Mouse (Mus musculus) midbrain, embryonic 14.5 days (tissue): ENCODE measurements around the gene Hnf4a. TPM values are rescaled to one million over a fixed set of nuclear protein-coding genes. Genes with fewer than 3 reads are reported as not detected.
"Not testable (repeated sequence)": the region's sequence is repeated elsewhere in the genome, so short reads cannot be mapped to it uniquely, and the experiment has no call there.

Source experiments
- ATAC-seq: fragments of 200-750 bp; cut with Nextera tagmentation; 2 replicates; pipeline ENCODE4 v1.8.0; 2017; ENCODE audit warnings: moderate number of reproducible peaks, moderate library complexity; ENCODE audit not compliant: low FRiP score, low TSS enrichment
- DNase-seq: peaks from one replicate; pipeline ENCODE4 v3.0.0-alpha.2; 2015
- H3K27ac ChIP-seq: fragments of 300-500 bp; sonication (generic); replicated peaks from 2 replicates; pipeline ENCODE4 v1.5.1; 2014; ENCODE audit warnings: mild to moderate bottlenecking, low read depth, low read length, moderate library complexity
- H3K27me3 ChIP-seq: fragments of 300-500 bp; sonication (generic); 2 replicates; pipeline ENCODE4 v1.6.1; 2014; ENCODE audit warnings: low read length, control low read depth, mixed read lengths; ENCODE audit not compliant: control insufficient read depth, insufficient read depth
- H3K36me3 ChIP-seq: fragments of 300-500 bp; sonication (generic); 2 replicates; pipeline ENCODE4 v1.6.1; 2014; ENCODE audit warnings: low read length, control low read depth; ENCODE audit not compliant: control insufficient read depth, insufficient read depth
- H3K4me1 ChIP-seq: fragments of 300-500 bp; sonication (generic); 2 replicates; pipeline ENCODE4 v1.6.1; 2014; ENCODE audit warnings: mild to moderate bottlenecking, antibody characterized with exemption, low read length, control low read depth; ENCODE audit not compliant: control insufficient read depth, insufficient read depth
- H3K4me2 ChIP-seq: fragments of 300-500 bp; sonication (generic); 2 replicates; pipeline ENCODE4 v1.6.1; 2014; ENCODE audit warnings: mild to moderate bottlenecking, low read length, moderate library complexity
- H3K4me3 ChIP-seq: fragments of 300-500 bp; sonication (generic); replicated peaks from 2 replicates; pipeline ENCODE4 v1.5.1; 2014; ENCODE audit warnings: low read depth, low read length
- H3K9ac ChIP-seq: fragments of 300-500 bp; sonication (generic); replicated peaks from 2 replicates; pipeline ENCODE4 v1.6.1; 2014; ENCODE audit warnings: mild to moderate bottlenecking, low read length, moderate library complexity
- H3K9me3 ChIP-seq: fragments of 300-500 bp; sonication (generic); 2 replicates; pipeline ENCODE4 v1.6.1; 2016; ENCODE audit warnings: low read length, control low read depth, mixed read lengths; ENCODE audit not compliant: control insufficient read depth
- WGBS: fragments of 180-500 bp; shearing (Covaris S2); extraction: QIAGEN DNeasy Blood & Tissue Kit; methylation state at CpG from one replicate; pipeline ENCODE4 v1.1.7; 2014; 5-methylcytosine and 5-hydroxymethylcytosine counted together
- polyA plus RNA-seq: library from polyadenylated mRNA; unstranded; fragments of >200 nt; fragmentation: Nextera tagmentation; extraction: Ambion mirVana; gene quantifications from 2 replicates; pipeline ENCODE4 v1.2.1, GENCODE M21; 2014

Gene Hnf4a
- polyA plus RNA-seq, 1 experiment from 2014 or later = not detected

DNA sequence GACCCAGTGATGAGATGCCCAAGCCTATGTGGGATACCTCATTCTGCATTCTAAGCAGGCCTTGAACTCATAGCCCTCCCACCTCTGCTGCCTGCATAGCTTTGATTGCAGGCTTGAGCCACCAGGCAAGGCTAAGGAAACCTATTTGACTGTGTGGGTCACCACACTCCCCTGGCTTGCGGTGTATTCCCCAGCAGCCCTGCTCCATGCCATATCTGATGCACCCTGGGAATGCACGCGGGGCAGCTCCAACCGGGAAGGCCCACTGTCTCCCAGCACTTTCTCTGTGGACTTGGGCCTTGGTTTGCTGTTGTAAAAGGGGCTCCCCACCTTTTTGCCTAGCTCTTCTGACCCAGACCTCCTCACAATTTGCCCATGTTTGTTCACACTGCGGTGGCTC, 106.6 kb downstream of the Hnf4a start:
- Histone ChIP-seq H3K36me3 (peaks cover 76% of the 10 kb centered on the region), H3K9me3 (no peaks in the 10 kb centered on the region), H3K27me3 (no peaks in the 10 kb centered on the region), H3K4me2 (no peak overlapping the region), H3K9ac (no peak overlapping the region), H3K4me3 (no peak overlapping the region), H3K27ac (no peak overlapping the region), H3K4me1 (no peaks in the 10 kb centered on the region)
- DNase-seq (no peak), ATAC-seq (no peak)
- 96% methylated on average over 5 of the region's 5 CpGs for WGBS

- no peak for DNase-seq
- peaks cover 83% of the 10 kb centered on the region for H3K36me3 ChIP-seq
Measured at GRCm38 (mm10) chr2:163613990-163614389, 107.4 kb downstream of the Hnf4a start.

GRCm38 (mm10) chr2:163615401-163615800, 108.8 kb downstream of the Hnf4a start:
- no peak overlapping the region for H3K4me3 ChIP-seq
- no peaks in the 10 kb centered on the region for H3K4me1 ChIP-seq
- 91% methylated on average over 9 of the region's 9 CpGs for WGBS
- ATAC-seq (no peak), DNase-seq (no peak)
- no peak overlapping the region for H3K27ac ChIP-seq
- no peak overlapping the region for H3K4me2 ChIP-seq
- H3K9me3 ChIP-seq = no peaks in the 10 kb centered on the region
- no peak overlapping the region for H3K9ac ChIP-seq
- no peaks in the 10 kb centered on the region for H3K27me3 ChIP-seq
- H3K36me3 ChIP-seq = peaks cover 90% of the 10 kb centered on the region

More at GRCm38 (mm10) chr2:163613990-163614389, 107.4 kb downstream of the Hnf4a start:
- H3K4me2 ChIP-seq = no peak overlapping the region
- no peaks in the 10 kb centered on the region for H3K4me1 ChIP-seq
- H3K27ac ChIP-seq = no peak overlapping the region
- WGBS = 94% methylated on average over 4 of the region's 4 CpGs
- ATAC-seq = no peak
- H3K4me3 ChIP-seq = no peak overlapping the region
- H3K27me3 ChIP-seq = no peaks in the 10 kb centered on the region
- H3K9me3 ChIP-seq = no peaks in the 10 kb centered on the region
- H3K9ac ChIP-seq = no peak overlapping the region

GRCm38 (mm10) chr2:163615906-163616651, 109.5 kb downstream of the Hnf4a start:
- Histone ChIP-seq H3K9me3 (no peaks in the 10 kb centered on the region), H3K36me3 (peaks cover 91% of the 10 kb centered on the region), H3K27me3 (no peaks in the 10 kb centered on the region), H3K27ac (no peak overlapping the region), H3K4me2 (no peak overlapping the region), H3K4me1 (no peaks in the 10 kb centered on the region), H3K4me3 (no peak overlapping the region), H3K9ac (no peak overlapping the region)
- 94% methylated on average over 4 of the region's 4 CpGs for WGBS
- ATAC-seq (no peak), DNase-seq (no peak)

DNA sequence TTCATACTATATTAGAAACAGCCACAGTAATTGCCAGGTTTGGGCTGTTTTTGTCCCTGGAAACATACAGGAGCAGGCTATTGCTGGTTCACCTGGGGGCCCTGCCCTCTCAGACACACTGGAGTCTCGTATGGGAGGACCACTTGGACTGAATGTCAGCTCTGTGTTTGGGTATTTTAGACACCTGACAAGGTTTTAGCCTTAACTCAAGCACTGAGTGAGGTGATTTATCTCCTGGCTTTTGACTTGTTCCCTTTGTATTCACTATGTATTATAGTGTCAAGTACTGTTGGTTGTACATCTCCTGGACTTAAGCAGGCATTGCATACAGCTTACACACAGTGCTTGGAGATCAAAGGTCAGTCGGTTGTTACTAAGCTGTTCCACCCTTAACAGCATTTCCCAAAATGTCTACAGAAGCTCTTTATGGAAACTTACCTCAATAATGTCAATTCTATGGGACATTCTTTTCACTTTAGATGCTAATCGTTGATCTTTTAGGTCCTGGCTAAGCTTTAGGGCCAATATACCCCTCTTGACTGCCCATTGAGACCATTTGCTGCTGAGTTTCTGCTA, 110.1 kb downstream of the Hnf4a start:
- Histone ChIP-seq H3K27ac (no peak overlapping the region), H3K4me2 (no peak overlapping the region), H3K4me1 (no peaks in the 10 kb centered on the region), H3K9me3 (no peaks in the 10 kb centered on the region), H3K9ac (no peak overlapping the region), H3K36me3 (peaks cover 91% of the 10 kb centered on the region), H3K4me3 (no peak overlapping the region), H3K27me3 (no peaks in the 10 kb centered on the region)
- DNase-seq = no peak
- ATAC-seq = no peak
- WGBS = 75% methylated on average over 3 of the region's 3 CpGs

GRCm38 (mm10) chr2:163617232-163617863, 110.7 kb downstream of the Hnf4a start:
- H3K27ac ChIP-seq = no peak overlapping the region
- no peak overlapping the region for H3K4me3 ChIP-seq
- peaks cover 91% of the 10 kb centered on the region for H3K36me3 ChIP-seq
- ATAC-seq (no peak), DNase-seq (no peak)
- H3K9me3 ChIP-seq = no peaks in the 10 kb centered on the region
- H3K4me1 ChIP-seq = no peaks in the 10 kb centered on the region
- H3K27me3 ChIP-seq = no peaks in the 10 kb centered on the region
- H3K9ac ChIP-seq = no peak overlapping the region
- 87% methylated on average over 3 of the region's 3 CpGs for WGBS
- no peak overlapping the region for H3K4me2 ChIP-seq

DNA sequence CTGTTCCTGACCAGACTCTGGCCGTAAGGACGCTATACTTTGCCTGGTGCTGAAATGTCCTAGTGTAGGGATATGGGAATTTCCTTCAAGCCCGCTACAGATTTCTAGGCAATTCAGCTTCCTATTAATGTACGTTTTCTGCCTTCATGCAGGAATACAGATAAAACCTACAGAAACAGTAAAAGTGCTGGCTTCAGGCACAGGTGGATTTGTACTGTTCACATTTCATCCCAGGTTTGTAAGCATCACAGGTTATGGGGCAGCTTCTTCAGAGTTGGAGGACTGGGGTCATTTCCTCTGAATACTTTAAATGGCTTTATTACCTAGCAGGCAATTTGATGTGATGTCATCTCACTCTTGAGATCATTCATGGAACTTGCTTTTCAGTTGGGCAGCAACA, 111.3 kb downstream of the Hnf4a start:
- H3K9ac ChIP-seq = no peak overlapping the region
- no peak overlapping the region for H3K27ac ChIP-seq
- H3K4me1 ChIP-seq = no peaks in the 10 kb centered on the region
- DNase-seq (no peak), ATAC-seq (no peak)
- H3K4me3 ChIP-seq = no peak overlapping the region
- H3K4me2 ChIP-seq = no peak overlapping the region
- no peaks in the 10 kb centered on the region for H3K27me3 ChIP-seq
- no peaks in the 10 kb centered on the region for H3K9me3 ChIP-seq
- H3K36me3 ChIP-seq = peaks cover 94% of the 10 kb centered on the region
- WGBS = 92% methylated on average over 4 of the region's 4 CpGs

DNA sequence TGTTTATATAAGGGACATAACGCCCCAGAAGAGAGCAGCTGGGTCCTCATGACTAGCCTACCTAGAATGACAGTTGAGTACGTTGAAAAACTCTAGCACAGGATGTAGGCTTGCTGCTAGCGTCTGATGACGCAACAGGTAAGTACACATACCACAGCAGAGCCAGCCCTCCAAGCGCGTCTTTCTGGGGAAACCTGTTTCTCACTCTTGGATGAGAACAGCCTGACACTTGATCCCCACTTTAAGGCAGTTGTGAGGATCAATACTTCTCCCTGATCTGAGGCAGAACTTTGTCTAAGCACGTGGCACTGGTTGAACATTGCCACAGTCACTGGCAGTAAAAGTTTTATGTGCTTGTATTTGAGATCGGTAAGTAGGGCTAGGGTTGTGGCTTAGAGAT, 113.8 kb downstream of the Hnf4a start:
- H3K4me1 ChIP-seq = no peaks in the 10 kb centered on the region
- no peak overlapping the region for H3K4me3 ChIP-seq
- no peaks in the 10 kb centered on the region for H3K27me3 ChIP-seq
- DNase-seq (no peak), ATAC-seq (no peak)
- H3K36me3 ChIP-seq = peaks cover 90% of the 10 kb centered on the region
- H3K27ac ChIP-seq = no peak overlapping the region
- no peaks in the 10 kb centered on the region for H3K9me3 ChIP-seq
- WGBS = 94% methylated on average over 8 of the region's 8 CpGs
- no peak overlapping the region for H3K4me2 ChIP-seq
- H3K9ac ChIP-seq = no peak overlapping the region

DNA sequence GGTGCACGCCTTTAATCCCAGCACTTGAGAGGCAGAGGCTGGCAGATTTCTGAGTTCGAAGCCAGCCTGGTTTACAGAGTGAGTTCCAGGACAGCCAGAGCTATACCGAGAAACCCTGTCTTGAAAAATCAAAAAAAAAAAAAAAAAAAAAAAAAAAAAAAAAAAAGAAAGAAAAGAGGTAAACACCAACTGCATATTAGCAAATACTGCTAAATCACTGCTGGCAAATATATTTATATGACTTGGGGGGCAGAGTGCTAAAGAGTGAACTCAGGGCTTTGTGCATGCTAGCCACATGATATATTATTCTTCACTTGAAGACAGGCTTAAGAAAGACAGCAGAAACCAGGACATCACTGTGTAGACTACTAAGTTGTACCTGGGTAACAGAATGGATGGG, 114.8 kb downstream of the Hnf4a start:
- not testable (repeated sequence) for ATAC-seq, H3K4me3 ChIP-seq, H3K9me3 ChIP-seq, DNase-seq, H3K4me1 ChIP-seq, H3K9ac ChIP-seq, H3K4me2 ChIP-seq, H3K27ac ChIP-seq, H3K27me3 ChIP-seq
- peaks cover 90% of the 10 kb centered on the region for H3K36me3 ChIP-seq
- WGBS = 90% methylated on average over 3 of the region's 3 CpGs
